Mouse (Mus musculus): Measurements from ENCODE around the gene Emc4.

- TF ChIP-seq EP300 (IDR thresholded peaks at IDR 0.05; ENCODE audit: low read depth) (no peak), CTCF (IDR thresholded peaks at IDR 0.05; ENCODE audit: low read depth) (no peak)
Measured at GRCm38 (mm10) chr2:112392689-112393088, 24.9 kb upstream of the Emc4 start.
